Mouse (Mus musculus): Measurements from ENCODE around the gene Trim65.

Trim65 gene

GRCm38 (mm10) chr11:116130488-116131205 lies at the start of gene Trim65:
TSS of gene Trim65 (minus strand) at chr11:116131128.
- peak; percentile 84 for DNase-seq (ENCODE audit: low read depth, low spot score)

- no peak for DNase-seq (ENCODE audit: low read depth, low spot score)
Measured at GRCm38 (mm10) chr11:116178411-116179121, 47.6 kb upstream of the Trim65 start.

- DNase-seq (ENCODE audit: low read depth, low spot score) = no peak
Measured at GRCm38 (mm10) chr11:116176010-116176409, 45.1 kb upstream of the Trim65 start.

GRCm38 (mm10) chr11:116174775-116175448 lies 44.0 kb upstream of the Trim65 start:
- DNase-seq (ENCODE audit: low read depth, low spot score) = no peak

- no peak for DNase-seq (ENCODE audit: low read depth, low spot score)
Measured at GRCm38 (mm10) chr11:116171959-116172358, 41.0 kb upstream of the Trim65 start.

GRCm38 (mm10) chr11:116170003-116170800 lies 39.3 kb upstream of the Trim65 start:
- no peak for DNase-seq (ENCODE audit: low read depth, low spot score)

GRCm38 (mm10) chr11:116169214-116169613 lies 38.3 kb upstream of the Trim65 start:
- no peak for DNase-seq (ENCODE audit: low read depth, low spot score)

GRCm38 (mm10) chr11:116167884-116168439 lies 37.0 kb upstream of the Trim65 start, which contains the start of gene Fbf1:
TSS of gene Fbf1 (minus strand) at chr11:116168166.
- peak; percentile 94 for DNase-seq (ENCODE audit: low read depth, low spot score)

- DNase-seq (ENCODE audit: low read depth, low spot score) = peak; percentile 19
Measured at GRCm38 (mm10) chr11:116167232-116167631, 36.3 kb upstream of the Trim65 start.

- no peak for DNase-seq (ENCODE audit: low read depth, low spot score)
Measured at GRCm38 (mm10) chr11:116163002-116163401, 32.1 kb upstream of the Trim65 start.

GRCm38 (mm10) chr11:116162146-116162545 lies 31.2 kb upstream of the Trim65 start:
- DNase-seq (ENCODE audit: low read depth, low spot score) = no peak

GRCm38 (mm10) chr11:116161312-116161711 lies 30.4 kb upstream of the Trim65 start:
- no peak for DNase-seq (ENCODE audit: low read depth, low spot score)

GRCm38 (mm10) chr11:116150960-116151359 lies 20.0 kb upstream of the Trim65 start:
- no peak for DNase-seq (ENCODE audit: low read depth, low spot score)

GRCm38 (mm10) chr11:116149341-116149740 lies 18.4 kb upstream of the Trim65 start:
- no peak for DNase-seq (ENCODE audit: low read depth, low spot score)

- DNase-seq (ENCODE audit: low read depth, low spot score) = no peak
Measured at GRCm38 (mm10) chr11:116148761-116149221, 17.9 kb upstream of the Trim65 start.

GRCm38 (mm10) chr11:116146294-116146985 lies 15.5 kb upstream of the Trim65 start:
- no peak for DNase-seq (ENCODE audit: low read depth, low spot score)

- no peak for DNase-seq (ENCODE audit: low read depth, low spot score)
Measured at GRCm38 (mm10) chr11:116145481-116146293, 14.8 kb upstream of the Trim65 start.

- DNase-seq (ENCODE audit: low read depth, low spot score) = no peak
Measured at GRCm38 (mm10) chr11:116143468-116143867, 12.5 kb upstream of the Trim65 start.

- no peak for DNase-seq (ENCODE audit: low read depth, low spot score)
Measured at GRCm38 (mm10) chr11:116142211-116142991, 11.5 kb upstream of the Trim65 start.
